Mouse (Mus musculus) small intestine, adult 2 months (tissue): Measurements from ENCODE around the gene Zfp786.

ENCODE experiments used
- CTCF ChIP-seq: fragments of 200-500 bp; IDR thresholded peaks from 2 replicates; pipeline ENCODE4 v1.5.1; 2012; ENCODE audit warnings: low read depth, mild to moderate bottlenecking, control low read depth, inconsistent platforms, low read length, moderate library complexity, mixed read lengths; ENCODE audit not compliant: insufficient replicate concordance, insufficient read length; ENCODE audit errors: extremely low read depth
- POLR2A ChIP-seq: fragments of 200-500 bp; IDR thresholded peaks from 2 replicates; pipeline ENCODE4 v1.6.1; 2012; ENCODE audit warnings: low read depth, mild to moderate bottlenecking, control low read depth, inconsistent platforms, low read length, moderate library complexity

- TF ChIP-seq POLR2A, result no peak
- no peak for TF ChIP-seq CTCF
Measured at GRCm38 (mm10) chr6:47790745-47791144, 39.9 kb downstream of the Zfp786 start.
